In genomic region chr16:24198291-24198690, GRCm38 (mm10) we compare ENCODE assay signal across 14 mouse cellular contexts.
"Had no signal": no experiment of that assay in that cellular context is flagged by ENCODE, and none has a peak within 500 bp of the region (broad histone marks: within the 10 kb centered on the region; RNA-seq: fewer than 3 reads in every experiment).

No protein-coding gene starts in this region.

- H3K27ac ChIP-seq: kidney, embryonic 15.5 days; limb, embryonic 12.5 days; lung, embryonic 15.5 days; macrophage; midbrain, embryonic 15.5 days; neural tube, embryonic 12.5 days had no signal

- H3K9me3 ChIP-seq: kidney, embryonic 15.5 days; limb, embryonic 12.5 days; lung, embryonic 15.5 days; megakaryocyte, embryonic 14.5 days; midbrain, embryonic 15.5 days; neural tube, embryonic 12.5 days had no signal

- H3K4me1 ChIP-seq: lung, embryonic 15.5 days; megakaryocyte, embryonic 14.5 days; midbrain, embryonic 15.5 days; neural tube, embryonic 12.5 days had no signal

- H3K27me3 ChIP-seq: kidney, embryonic 15.5 days; limb, embryonic 12.5 days; lung, embryonic 15.5 days; midbrain, embryonic 15.5 days; neural tube, embryonic 12.5 days had no signal

- ATAC-seq: midbrain, embryonic 15.5 days had no signal

- H3K36me3 ChIP-seq: kidney, embryonic 15.5 days; limb, embryonic 12.5 days; lung, embryonic 15.5 days; midbrain, embryonic 15.5 days; neural tube, embryonic 12.5 days had no signal

- DNase-seq: kidney, adult 2 months; kidney, postnatal 14 days; liver; lung, postnatal 14 days; thymus, adult 18-20 months; thymus, postnatal 14 days had no signal

- H3K9ac ChIP-seq: kidney, embryonic 15.5 days; limb, embryonic 12.5 days; lung, embryonic 15.5 days; midbrain, embryonic 15.5 days; neural tube, embryonic 12.5 days had no signal

- H3K4me3 ChIP-seq: kidney, embryonic 15.5 days; limb, embryonic 12.5 days; lung, embryonic 15.5 days; megakaryocyte, embryonic 14.5 days; midbrain, embryonic 15.5 days; neural tube, embryonic 12.5 days had no signal

- H3K4me2 ChIP-seq: kidney, embryonic 15.5 days; limb, embryonic 12.5 days; lung, embryonic 15.5 days; midbrain, embryonic 11.5 days; midbrain, embryonic 15.5 days; neural tube, embryonic 12.5 days had no signal
